Mouse (Mus musculus) liver, postnatal 0 days (tissue): ENCODE data around the gene Ube2e3. TPM values are rescaled to one million over a fixed set of nuclear protein-coding genes. Genes with fewer than 3 reads are reported as not detected.

ENCODE experiments used
- ATAC-seq: fragments of 200-750 bp; cut with Nextera tagmentation; 2 replicates; pipeline ENCODE4 v1.8.0; 2017; ENCODE audit warnings: mild to moderate bottlenecking, moderate library complexity
- DNase-seq: peaks from one replicate; pipeline ENCODE4 v3.0.0-alpha.2; 2016
- H3K27ac ChIP-seq: fragments of 300-500 bp; sonication (generic); 2 replicates; pipeline ENCODE4 v1.5.1; 2014; ENCODE audit warnings: antibody characterized with exemption, moderate library complexity, mild to moderate bottlenecking, low read depth
- H3K27me3 ChIP-seq: fragments of 300-500 bp; sonication (generic); 2 replicates; pipeline ENCODE4 v1.6.1; 2014; ENCODE audit warnings: low read length, control low read depth, mixed read lengths; ENCODE audit not compliant: insufficient read depth
- H3K36me3 ChIP-seq: fragments of 300-500 bp; sonication (generic); replicated peaks from 2 replicates; pipeline ENCODE4 v1.6.1; 2014; ENCODE audit warnings: mild to moderate bottlenecking, control low read depth, low read length, moderate library complexity, mixed read lengths; ENCODE audit not compliant: insufficient read depth
- H3K4me1 ChIP-seq: fragments of 300-500 bp; sonication (generic); 2 replicates; pipeline ENCODE4 v1.6.1; 2014; ENCODE audit warnings: antibody characterized with exemption, mild to moderate bottlenecking, control low read depth; ENCODE audit not compliant: insufficient read depth
- H3K4me2 ChIP-seq: fragments of 300-500 bp; sonication (generic); 2 replicates; pipeline ENCODE4 v1.6.1; 2014; ENCODE audit warnings: low read depth, mild to moderate bottlenecking, low read length, moderate library complexity, mixed read lengths
- H3K4me3 ChIP-seq: fragments of 300-500 bp; sonication (generic); 2 replicates; pipeline ENCODE4 v1.5.1; 2014; ENCODE audit warnings: low read depth, low read length
- H3K9ac ChIP-seq: fragments of 300-500 bp; sonication (generic); replicated peaks from 2 replicates; pipeline ENCODE4 v1.6.1; 2014; ENCODE audit warnings: mild to moderate bottlenecking, moderate library complexity
- H3K9me3 ChIP-seq: fragments of 300-500 bp; sonication (generic); 2 replicates; pipeline ENCODE4 v1.6.1; 2016; ENCODE audit warnings: mild to moderate bottlenecking, control low read depth, low read length, mixed read lengths
- CTCF ChIP-seq: sonication (generic); IDR thresholded peaks from 2 replicates; pipeline ENCODE4 v1.5.1; 2016; ENCODE audit warnings: antibody characterized with exemption, low read depth
- EP300 ChIP-seq: IDR thresholded peaks from 2 replicates; pipeline ENCODE4 v1.6.1; 2016; ENCODE audit warnings: antibody characterized with exemption, low read depth, mild to moderate bottlenecking
- WGBS: fragments of 180-500 bp; shearing (Covaris S2); extraction: QIAGEN DNeasy Blood & Tissue Kit; methylation state at CpG from one replicate; pipeline ENCODE4 v1.1.7; 2014; ENCODE audit not compliant: insufficient replicate concordance; 5-methylcytosine and 5-hydroxymethylcytosine counted together
- polyA plus RNA-seq: library from polyadenylated mRNA; unstranded; fragments of >200 nt; fragmentation: Nextera tagmentation; extraction: Ambion mirVana; gene quantifications from 2 replicates; pipeline ENCODE4 v1.2.1, GENCODE M21; 2015

Ube2e3 gene
- polyA plus RNA-seq, 1 experiment from 2014 or later, result 46.8 TPM

- H3K27ac ChIP-seq, result no peak overlapping the region
- 0 out of 2 replicates have a peak, but pooled peaks cover 6% of the 10 kb centered on the region for H3K36me3 ChIP-seq
- H3K9me3 ChIP-seq, result no peaks in the 10 kb centered on the region
- no peaks in the 10 kb centered on the region for H3K27me3 ChIP-seq
- peaks cover 11% of the 10 kb centered on the region; the same call in 1 of the 2 replicates for H3K4me1 ChIP-seq
- H3K4me2 ChIP-seq, result no peak overlapping the region
- TF ChIP-seq CTCF (no peak), EP300 (no peak)
- H3K9ac ChIP-seq, result no peak overlapping the region
- ATAC-seq (no peak), DNase-seq (no peak)
- no peak overlapping the region for H3K4me3 ChIP-seq
Measured at GRCm38 (mm10) chr2:78876002-78876401, 8.1 kb downstream of the Ube2e3 start.

- DNase-seq (no peak), ATAC-seq (peak; percentile 26; the same call in 1 of the 2 replicates)
- TF ChIP-seq EP300, result no peak
- no peak for TF ChIP-seq CTCF
- Histone ChIP-seq H3K4me2 (peak overlapping the region; percentile 35; the same call in 1 of the 2 replicates), H3K27ac (peak overlapping the region; percentile 91), H3K4me3 (no peak overlapping the region), H3K27me3 (no peaks in the 10 kb centered on the region), H3K36me3 (no peaks in the 10 kb centered on the region), H3K9me3 (0 out of 2 replicates have a peak, but pooled peaks cover 2% of the 10 kb centered on the region), H3K4me1 (peaks cover 11% of the 10 kb centered on the region), H3K9ac (no peak overlapping the region; the same call in 1 of the 2 replicates)
- WGBS, result 55% methylated on average over 1 of the region's 1 CpGs
Measured at GRCm38 (mm10) chr2:78882068-78882467, 14.1 kb downstream of the Ube2e3 start.

GRCm38 (mm10) chr2:78882743-78883433, 15.0 kb downstream of the Ube2e3 start:
- ATAC-seq, result peak; percentile 95

GRCm38 (mm10) chr2:78886446-78886845, 18.5 kb downstream of the Ube2e3 start:
- Histone ChIP-seq H3K4me3 (no peak overlapping the region), H3K9me3 (0 out of 2 replicates have a peak, but pooled peaks cover 2% of the 10 kb centered on the region), H3K36me3 (no peaks in the 10 kb centered on the region), H3K4me1 (peaks cover 11% of the 10 kb centered on the region), H3K27ac (no peak overlapping the region), H3K9ac (no peak overlapping the region), H3K4me2 (no peak overlapping the region), H3K27me3 (no peaks in the 10 kb centered on the region)
- no peak for DNase-seq
- TF ChIP-seq EP300 (no peak), CTCF (no peak)
- 72% methylated on average over 2 of the region's 2 CpGs for WGBS
- ATAC-seq, result no peak

More at GRCm38 (mm10) chr2:78882743-78883433, 15.0 kb downstream of the Ube2e3 start:
- H3K27ac ChIP-seq, result peak overlapping the region; percentile 91
- TF ChIP-seq EP300 (peak; percentile 49; the same call in 1 of the 2 replicates), CTCF (no peak)
- H3K36me3 ChIP-seq, result no peaks in the 10 kb centered on the region
- no peaks in the 10 kb centered on the region for H3K27me3 ChIP-seq
- H3K4me2 ChIP-seq, result peak overlapping the region; percentile 58
- 0 out of 2 replicates have a peak, but pooled peaks cover 2% of the 10 kb centered on the region for H3K9me3 ChIP-seq
- peak overlapping the region; percentile 16; the same call in 1 of the 2 replicates for H3K4me3 ChIP-seq
- no peak for DNase-seq
- peak overlapping the region; percentile 46; the same call in 1 of the 2 replicates for H3K9ac ChIP-seq
- 67% methylated on average over 3 of the region's 3 CpGs for WGBS
- peaks cover 11% of the 10 kb centered on the region for H3K4me1 ChIP-seq

- no peaks in the 10 kb centered on the region for H3K9me3 ChIP-seq
- no peak overlapping the region for H3K4me3 ChIP-seq
- H3K27ac ChIP-seq, result no peak overlapping the region
- ATAC-seq (no peak), DNase-seq (no peak)
- H3K4me1 ChIP-seq, result peaks cover 6% of the 10 kb centered on the region
- no peak overlapping the region for H3K4me2 ChIP-seq
- 32% methylated on average over 3 of the region's 3 CpGs for WGBS
- TF ChIP-seq CTCF (no peak), EP300 (no peak)
- no peaks in the 10 kb centered on the region for H3K36me3 ChIP-seq
- no peak overlapping the region for H3K9ac ChIP-seq
- H3K27me3 ChIP-seq, result no peaks in the 10 kb centered on the region
Measured at GRCm38 (mm10) chr2:78888190-78888589, 20.3 kb downstream of the Ube2e3 start.

GRCm38 (mm10) chr2:78895216-78895615, 27.3 kb downstream of the Ube2e3 start:
- H3K4me3 ChIP-seq, result no peak overlapping the region
- no peak for TF ChIP-seq CTCF
- TF ChIP-seq EP300, result no peak
- WGBS, result 95% methylated on average over 2 of the region's 2 CpGs
- DNase-seq (no peak), ATAC-seq (no peak)
- no peaks in the 10 kb centered on the region for H3K9me3 ChIP-seq
- H3K4me1 ChIP-seq, result peaks cover under 1% of the 10 kb centered on the region; the same call in 1 of the 2 replicates
- H3K27ac ChIP-seq, result no peak overlapping the region
- no peaks in the 10 kb centered on the region for H3K27me3 ChIP-seq
- no peaks in the 10 kb centered on the region for H3K36me3 ChIP-seq
- no peak overlapping the region for H3K4me2 ChIP-seq
- no peak overlapping the region for H3K9ac ChIP-seq
